Mouse (Mus musculus) MEL (cell line): ENCODE data around the gene St8sia2. TPM values are rescaled to one million over a fixed set of nuclear protein-coding genes. Genes with fewer than 3 reads are reported as not detected.

Source experiments
- DNase-seq: peaks from one replicate; pipeline ENCODE4 v3.0.0; 2011; ENCODE audit warnings: low read depth, low spot score
- H3K27ac ChIP-seq: 2 replicates; pipeline ENCODE4 v1.5.1; 2012; ENCODE audit warnings: low read depth, mild to moderate bottlenecking, control low read depth, low read length, moderate library complexity; ENCODE audit not compliant: control insufficient read depth
- H3K27me3 ChIP-seq, 2 experiments: fragments of 150-350 bp in 1 of 2; sonication (generic) in 1 of 2; 2 replicates each; pipeline ENCODE4 v1.6.1; 2012; ENCODE audit warnings: low read length in 2 of 2, mild to moderate bottlenecking in 2 of 2, improper control_type of control experiment in 1 of 2, moderate library complexity in 1 of 2; ENCODE audit not compliant: insufficient read depth in 2 of 2, control insufficient read depth in 1 of 2
- H3K36me3 ChIP-seq, 2 experiments: 2 replicates each; pipeline ENCODE4 v1.6.1; 2012 to 2014; ENCODE audit warnings: low read length in 2 of 2, improper control_type of control experiment in 1 of 2, inconsistent platforms in 1 of 2, mild to moderate bottlenecking in 1 of 2; ENCODE audit not compliant: insufficient read depth in 2 of 2, control insufficient read depth in 1 of 2
- H3K4me1 ChIP-seq, 2 experiments: fragments of 150-350 bp in 1 of 2; sonication (generic) in 1 of 2; 2 replicates each; pipeline ENCODE4 v1.6.1; 2012; ENCODE audit warnings: low read length in 2 of 2, improper control_type of control experiment in 1 of 2, mild to moderate bottlenecking in 1 of 2; ENCODE audit not compliant: insufficient read depth in 2 of 2, control insufficient read depth in 1 of 2
- H3K4me3 ChIP-seq, 2 experiments: fragments of 150-350 bp in 1 of 2; sonication (generic) in 1 of 2; 2 replicates each; pipeline ENCODE4 v1.5.1; 2012; ENCODE audit warnings: low read depth in 2 of 2, low read length in 2 of 2, mild to moderate bottlenecking in 2 of 2, moderate library complexity in 2 of 2, control low read depth in 1 of 2, improper control_type of control experiment in 1 of 2; ENCODE audit not compliant: control insufficient read depth in 1 of 2, insufficient read depth in 1 of 2
- H3K79me2 ChIP-seq: 2 replicates; pipeline ENCODE4 v1.6.1; 2012; ENCODE audit warnings: mild to moderate bottlenecking, low read length, moderate library complexity; ENCODE audit not compliant: control insufficient read depth, poor library complexity, insufficient read depth
- H3K9ac ChIP-seq: 2 replicates; pipeline ENCODE4 v1.6.1; 2012; ENCODE audit warnings: low read depth, mild to moderate bottlenecking, control low read depth, low read length, moderate library complexity; ENCODE audit not compliant: control insufficient read depth, poor library complexity, severe bottlenecking
- H3K9me3 ChIP-seq: fragments of 150-350 bp; sonication (generic); replicated peaks from 2 replicates; pipeline ENCODE4 v1.6.1; 2012; ENCODE audit warnings: mild to moderate bottlenecking, low read length, improper control_type of control experiment, moderate library complexity; ENCODE audit not compliant: insufficient read depth
- BHLHE40 ChIP-seq: IDR thresholded peaks from 2 replicates; pipeline ENCODE4 v1.6.1; 2012; ENCODE audit warnings: low read depth, mild to moderate bottlenecking, inconsistent platforms, low read length, improper control_type of control experiment, borderline replicate concordance
- CHD1 ChIP-seq: IDR thresholded peaks from 2 replicates; pipeline ENCODE4 v1.6.1; 2012; ENCODE audit warnings: low read depth, mild to moderate bottlenecking, inconsistent platforms, low read length, improper control_type of control experiment
- CHD2 ChIP-seq: IDR thresholded peaks from 2 replicates; pipeline ENCODE4 v1.6.1; 2011; ENCODE audit warnings: low read length, improper control_type of control experiment
- CTCF ChIP-seq, 3 experiments: IDR thresholded peaks in 2 of 3; conservative IDR thresholded peaks in 1 of 3; 2 replicates each; pipeline ENCODE4 v1.5.1; 2011 to 2012; ENCODE audit warnings: low read length in 3 of 3, low read depth in 2 of 3, mild to moderate bottlenecking in 2 of 3, improper control_type of control experiment in 1 of 3, inconsistent platforms in 1 of 3, mixed read lengths in 1 of 3, moderate library complexity in 1 of 3; ENCODE audit not compliant: control insufficient read depth in 1 of 3, insufficient read depth in 1 of 3, poor library complexity in 1 of 3, severe bottlenecking in 1 of 3
- GATA1 ChIP-seq: IDR thresholded peaks from 2 replicates; pipeline ENCODE4 v1.6.1; 2011; ENCODE audit warnings: low read depth, low read length, improper control_type of control experiment
- HCFC1 ChIP-seq: IDR thresholded peaks from 2 replicates; pipeline ENCODE4 v1.6.1; 2012; ENCODE audit warnings: low read depth, mild to moderate bottlenecking, inconsistent platforms, low read length, improper control_type of control experiment, moderate library complexity
- JUND ChIP-seq: IDR thresholded peaks from 2 replicates; pipeline ENCODE4 v1.6.1; 2011; ENCODE audit warnings: low read depth, mild to moderate bottlenecking, improper control_type of control experiment, low read length
- MAFK ChIP-seq: IDR thresholded peaks from 2 replicates; pipeline ENCODE4 v1.6.1; 2011; ENCODE audit warnings: low read depth, mild to moderate bottlenecking, low read length, improper control_type of control experiment, borderline replicate concordance
- MAX ChIP-seq: IDR thresholded peaks from 2 replicates; pipeline ENCODE4 v1.6.1; 2011; ENCODE audit warnings: low read length, improper control_type of control experiment
- MAZ ChIP-seq: IDR thresholded peaks from 2 replicates; pipeline ENCODE4 v1.6.1; 2012; ENCODE audit warnings: low read depth, mild to moderate bottlenecking, inconsistent platforms, low read length, improper control_type of control experiment
- MXI1 ChIP-seq: IDR thresholded peaks from 2 replicates; pipeline ENCODE4 v1.6.1; 2011; ENCODE audit warnings: mild to moderate bottlenecking, low read depth, low read length, improper control_type of control experiment
- MYC ChIP-seq: IDR thresholded peaks from 2 replicates; pipeline ENCODE4 v1.6.1; 2011; ENCODE audit warnings: low read depth, mild to moderate bottlenecking, low read length, improper control_type of control experiment, moderate library complexity
- POLR2A ChIP-seq, 2 experiments: IDR thresholded peaks; 2 replicates each; pipeline ENCODE4 v1.6.1; 2011 to 2012; ENCODE audit warnings: low read length in 2 of 2, mild to moderate bottlenecking in 2 of 2, control low read depth in 1 of 2, improper control_type of control experiment in 1 of 2, low read depth in 1 of 2, moderate library complexity in 1 of 2; ENCODE audit not compliant: control insufficient read depth in 1 of 2, insufficient read depth in 1 of 2, poor library complexity in 1 of 2
- POLR2AphosphoS2 ChIP-seq: IDR thresholded peaks from 2 replicates; pipeline ENCODE4 v1.6.1; 2011; ENCODE audit warnings: low read length, improper control_type of control experiment
- RAD21 ChIP-seq: IDR thresholded peaks from 2 replicates; pipeline ENCODE4 v1.6.1; 2011; ENCODE audit warnings: mild to moderate bottlenecking, low read depth, low read length, improper control_type of control experiment
- SIN3A ChIP-seq: IDR thresholded peaks from 2 replicates; pipeline ENCODE4 v1.6.1; 2012; ENCODE audit warnings: low read length, improper control_type of control experiment, inconsistent platforms
- SMC3 ChIP-seq: IDR thresholded peaks from 2 replicates; pipeline ENCODE4 v1.6.1; 2011; ENCODE audit warnings: low read depth, low read length, improper control_type of control experiment
- TAL1 ChIP-seq: IDR thresholded peaks from 2 replicates; pipeline ENCODE4 v1.6.1; 2012; ENCODE audit warnings: mild to moderate bottlenecking, inconsistent platforms, low read length, moderate library complexity, mixed read lengths
- TBP ChIP-seq: IDR thresholded peaks from 2 replicates; pipeline ENCODE4 v1.8.0; 2011; ENCODE audit warnings: low read depth, low read length, improper control_type of control experiment
- UBTF ChIP-seq: IDR thresholded peaks from 2 replicates; pipeline ENCODE4 v1.6.1; 2012; ENCODE audit warnings: low read depth, mild to moderate bottlenecking, inconsistent platforms, low read length, improper control_type of control experiment, moderate library complexity, borderline replicate concordance; ENCODE audit not compliant: insufficient read depth
- ZC3H11A ChIP-seq: IDR thresholded peaks from 2 replicates; pipeline ENCODE4 v1.6.1; 2012; ENCODE audit warnings: low read depth, mild to moderate bottlenecking, inconsistent platforms, low read length, improper control_type of control experiment
- ZKSCAN1 ChIP-seq: IDR thresholded peaks from 2 replicates; pipeline ENCODE4 v1.6.1; 2012; ENCODE audit warnings: low read depth, mild to moderate bottlenecking, inconsistent platforms, low read length, improper control_type of control experiment, moderate library complexity
- ZMIZ1 ChIP-seq: IDR thresholded peaks from 2 replicates; pipeline ENCODE4 v1.6.1; 2012; ENCODE audit warnings: low read depth, mild to moderate bottlenecking, inconsistent platforms, low read length, improper control_type of control experiment, moderate library complexity
- ZNF384 ChIP-seq: IDR thresholded peaks from 2 replicates; pipeline ENCODE4 v1.6.1; 2012; ENCODE audit warnings: low read depth, mild to moderate bottlenecking, inconsistent platforms, low read length, improper control_type of control experiment
- polyA plus RNA-seq, 2 experiments: library from polyadenylated mRNA; stranded (reverse) in 1 of 2; unstranded in 1 of 2; fragments of >175 nt in 1 of 2; fragments of >200 nt in 1 of 2; gene quantifications; 2 replicates each; pipeline versions ENCODE4 v1.2.1 to v1.2.4; 2012; ENCODE audit warnings: low replicate concordance in 2 of 2, low read depth in 1 of 2; ENCODE audit not compliant: insufficient read length in 2 of 2, insufficient read depth in 1 of 2, missing spikeins in 1 of 2
- total RNA-seq: library from RNA; depleted of rRNA; stranded (reverse); fragments of 300-350 nt; gene quantifications from 2 replicates; pipeline ENCODE4 v1.2.3, GENCODE M21; 2012

The St8sia2 gene
- total and polyA plus RNA-seq, 3 experiments = not detected

GRCm38 (mm10) chr7:73954441-73954840 is 59.0 kb downstream of the St8sia2 start:
- Histone ChIP-seq H3K9ac (no peak overlapping the region), H3K4me3 (no peak overlapping the region), H3K4me1 (no peaks in the 10 kb centered on the region)
- TF ChIP-seq TBP (no peak), JUND (no peak), ZNF384 (no peak), POLR2AphosphoS2 (no peak), POLR2A (IDR thresholded peaks at IDR 0.05; ENCODE audit: control insufficient read depth in 1 of 2, insufficient read depth in 1 of 2, low read depth in 1 of 2, low read length in 2 of 2, poor library complexity in 1 of 2) (no peak), MAFK (no peak), SIN3A (no peak), ZC3H11A (no peak), SMC3 (no peak)
- TF ChIP-seq, all 39 proteins: peak for 0
- DNase-seq = no peak
- H3K79me2 ChIP-seq = no peaks in the 10 kb centered on the region
- H3K27me3 ChIP-seq = no peaks in the 10 kb centered on the region
- H3K27ac ChIP-seq = no peak overlapping the region
- no peaks in the 10 kb centered on the region for H3K36me3 ChIP-seq
- no peaks in the 10 kb centered on the region for H3K9me3 ChIP-seq

GRCm38 (mm10) chr7:73953131-73953530 is 60.4 kb downstream of the St8sia2 start:
- H3K4me1 ChIP-seq = no peaks in the 10 kb centered on the region
- no peak overlapping the region for H3K4me3 ChIP-seq
- no peak for TF ChIP-seq MAZ
- no peak for TF ChIP-seq POLR2A (IDR thresholded peaks at IDR 0.05; ENCODE audit: control insufficient read depth in 1 of 2, insufficient read depth in 1 of 2, low read depth in 1 of 2, low read length in 2 of 2, poor library complexity in 1 of 2)
- no peaks in the 10 kb centered on the region for H3K36me3 ChIP-seq
- no peak for DNase-seq
- H3K9me3 ChIP-seq = no peaks in the 10 kb centered on the region
- no peak overlapping the region for H3K27ac ChIP-seq
- H3K27me3 ChIP-seq = no peaks in the 10 kb centered on the region
- no peak overlapping the region for H3K9ac ChIP-seq
- no peaks in the 10 kb centered on the region for H3K79me2 ChIP-seq

GRCm38 (mm10) chr7:73941640-73942039 is 71.8 kb downstream of the St8sia2 start:
- H3K27ac ChIP-seq = no peak overlapping the region
- H3K9ac ChIP-seq = no peak overlapping the region
- no peaks in the 10 kb centered on the region for H3K79me2 ChIP-seq
- H3K4me1 ChIP-seq = no peaks in the 10 kb centered on the region
- no peak overlapping the region for H3K4me3 ChIP-seq
- no peak for TF ChIP-seq CHD2
- TF ChIP-seq CHD1 = no peak
- no peak for TF ChIP-seq CTCF (IDR thresholded peaks at IDR 0.05 in 2 of 3, conservative IDR thresholded peaks at IDR 0.05 in 1 of 3; ENCODE audit: control insufficient read depth in 1 of 3, insufficient read depth in 1 of 3, low read depth in 2 of 3, low read length in 3 of 3, poor library complexity in 1 of 3, severe bottlenecking in 1 of 3)
- no peak for TF ChIP-seq JUND
- no peak for TF ChIP-seq ZNF384
- no peak for TF ChIP-seq MAZ
- no peak for TF ChIP-seq GATA1
- TF ChIP-seq MXI1 = no peak
- TF ChIP-seq MAX = no peak
- no peak for TF ChIP-seq MYC
- TF ChIP-seq ZKSCAN1 = no peak
- no peak for TF ChIP-seq POLR2AphosphoS2
- TF ChIP-seq ZMIZ1 = no peak
- TF ChIP-seq RAD21 = no peak
- TF ChIP-seq UBTF = no peak
- no peak for TF ChIP-seq HCFC1
- TF ChIP-seq BHLHE40 = no peak
- TF ChIP-seq TAL1 = no peak
- H3K27me3 ChIP-seq = no peaks in the 10 kb centered on the region
- H3K9me3 ChIP-seq = no peaks in the 10 kb centered on the region
- DNase-seq = no peak
- no peaks in the 10 kb centered on the region for H3K36me3 ChIP-seq
